Mouse (Mus musculus) forebrain, embryonic 13.5 days (tissue): ENCODE measurements at regions not wholly inside any gene's neighbourhood (a gene's known extent, or its start where the extent isn't known, plus 50 kb on each side); places are given as distances from the start of the nearest gene placed in this dataset.

ENCODE experiments used
- ATAC-seq: fragments of 200-750 bp; cut with Nextera tagmentation; 2 replicates; pipeline ENCODE4 v1.8.0; 2017
- H3K27ac ChIP-seq: fragments of 300-500 bp; sonication (generic); 2 replicates; pipeline ENCODE4 v1.5.1; 2015; ENCODE audit warnings: inconsistent platforms, mild to moderate bottlenecking, moderate library complexity
- H3K27me3 ChIP-seq: fragments of 300-500 bp; sonication (generic); 2 replicates; pipeline ENCODE4 v1.6.1; 2015; ENCODE audit warnings: mild to moderate bottlenecking, inconsistent platforms
- H3K36me3 ChIP-seq: fragments of 300-500 bp; sonication (generic); 2 replicates; pipeline ENCODE4 v1.6.1; 2015; ENCODE audit warnings: mild to moderate bottlenecking, inconsistent platforms; ENCODE audit not compliant: poor library complexity, severe bottlenecking
- H3K4me1 ChIP-seq: fragments of 300-500 bp; sonication (generic); 2 replicates; pipeline ENCODE4 v1.6.1; 2015; ENCODE audit warnings: inconsistent platforms
- H3K4me2 ChIP-seq: fragments of 300-500 bp; sonication (generic); 2 replicates; pipeline ENCODE4 v1.6.1; 2015; ENCODE audit warnings: inconsistent platforms, mild to moderate bottlenecking, moderate library complexity
- H3K4me3 ChIP-seq: fragments of 300-500 bp; sonication (generic); 2 replicates; pipeline ENCODE4 v1.5.1; 2015; ENCODE audit warnings: mild to moderate bottlenecking, inconsistent platforms
- H3K9ac ChIP-seq: fragments of 300-500 bp; sonication (generic); 2 replicates; pipeline ENCODE4 v1.6.1; 2015; ENCODE audit warnings: mild to moderate bottlenecking, inconsistent platforms
- H3K9me3 ChIP-seq: fragments of 300-500 bp; sonication (generic); replicated peaks from 2 replicates; pipeline ENCODE4 v1.6.1; 2016; ENCODE audit warnings: inconsistent platforms
- WGBS: fragments of 180-500 bp; shearing (Covaris S2); methylation state at CpG from one replicate; pipeline ENCODE4 v1.1.7; 2015; 5-methylcytosine and 5-hydroxymethylcytosine counted together

DNA sequence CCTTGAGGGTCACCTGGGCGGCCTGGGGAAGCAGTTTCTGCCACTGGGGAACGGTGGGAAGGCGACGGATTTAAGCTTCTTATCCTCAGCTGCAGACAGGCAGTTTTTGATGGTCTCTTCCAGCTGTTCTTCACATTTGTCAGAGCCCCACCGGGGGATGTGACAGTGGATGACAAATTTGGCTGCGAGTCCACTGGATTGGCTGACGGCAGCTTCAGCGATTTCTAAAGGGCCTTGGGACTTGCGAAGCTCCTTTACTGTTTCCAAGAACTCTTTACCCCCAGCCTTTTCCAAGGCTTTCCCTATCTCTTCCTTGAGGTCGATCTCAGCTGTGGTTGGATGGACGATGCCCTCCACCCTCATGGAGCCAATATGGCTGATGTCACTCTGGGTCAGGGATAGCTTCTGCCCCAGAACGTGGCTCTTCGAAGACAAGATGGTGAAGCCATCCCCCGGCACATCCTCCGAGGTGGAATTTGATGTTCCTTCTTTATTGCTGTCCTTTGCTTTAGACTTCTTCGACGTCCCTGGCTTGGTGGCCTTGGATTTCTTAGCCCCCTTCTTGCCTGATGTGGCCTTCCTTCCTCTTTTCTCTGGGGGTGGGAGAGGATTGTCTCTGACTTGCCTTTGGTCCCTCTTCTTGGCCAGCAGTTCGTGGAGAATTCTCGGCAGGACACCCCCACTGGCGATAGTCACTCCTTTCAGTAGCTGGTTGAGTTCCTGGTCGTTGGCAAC lies 1295.7 kb upstream of the A1bg start:
- whole genome bisulfite sequencing: 93% methylated on average over 21 of the region's 21 CpGs
- no peak overlapping the region for H3K27ac ChIP-seq
- no peaks in the 10 kb centered on the region for H3K27me3 ChIP-seq
- H3K36me3 ChIP-seq: no peaks in the 10 kb centered on the region
- H3K4me1 ChIP-seq: no peaks in the 10 kb centered on the region
- H3K9me3 ChIP-seq: no peaks in the 10 kb centered on the region
- no peak overlapping the region for H3K4me3 ChIP-seq
- ATAC-seq: no peak
- no peak overlapping the region for H3K4me2 ChIP-seq
- H3K9ac ChIP-seq: no peak overlapping the region

DNA sequence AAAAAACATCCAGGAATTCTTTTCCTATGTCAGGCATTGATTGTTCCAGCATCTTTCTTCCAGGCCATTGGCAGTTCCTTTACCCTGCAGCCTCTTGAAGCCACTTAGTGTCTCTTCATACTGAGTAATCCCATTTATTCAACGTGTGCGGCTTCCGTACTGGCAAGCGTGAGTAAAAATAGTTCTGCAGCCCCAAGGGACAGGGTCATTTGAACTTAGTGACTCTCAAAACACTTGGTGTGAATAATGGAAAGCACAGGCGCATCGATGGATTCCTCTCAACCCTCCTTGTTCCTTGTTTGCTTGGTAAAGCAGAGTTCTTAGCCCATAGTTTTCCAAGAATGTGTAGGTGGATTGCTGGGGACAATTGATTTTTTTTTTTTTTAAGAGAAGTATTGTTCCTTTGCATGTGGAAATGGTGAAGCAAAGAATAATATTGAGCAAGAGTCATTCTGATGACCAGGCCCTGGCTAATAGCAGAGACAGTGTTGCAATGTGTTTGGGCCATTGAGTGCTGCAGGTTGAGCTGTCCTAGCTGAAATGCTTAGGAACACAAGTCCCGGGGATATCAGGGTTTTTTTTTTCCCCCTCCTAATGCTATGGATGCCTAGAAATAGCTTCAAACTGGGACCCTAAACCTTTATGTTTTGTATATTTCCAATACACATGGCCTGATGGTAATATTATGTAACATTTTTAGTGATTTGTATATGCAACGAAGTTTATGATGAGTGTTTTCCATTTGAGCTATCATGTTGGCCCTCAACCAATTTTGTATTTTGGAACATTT lies 1294.1 kb upstream of the A1bg start:
- Histone ChIP-seq H3K27me3 (no peaks in the 10 kb centered on the region), H3K9me3 (no peaks in the 10 kb centered on the region), H3K4me2 (no peak overlapping the region), H3K36me3 (no peaks in the 10 kb centered on the region), H3K4me1 (no peaks in the 10 kb centered on the region), H3K27ac (no peak overlapping the region), H3K9ac (no peak overlapping the region), H3K4me3 (no peak overlapping the region)
- WGBS: 60% methylated on average over 8 of the region's 8 CpGs
- ATAC-seq: no peak

DNA sequence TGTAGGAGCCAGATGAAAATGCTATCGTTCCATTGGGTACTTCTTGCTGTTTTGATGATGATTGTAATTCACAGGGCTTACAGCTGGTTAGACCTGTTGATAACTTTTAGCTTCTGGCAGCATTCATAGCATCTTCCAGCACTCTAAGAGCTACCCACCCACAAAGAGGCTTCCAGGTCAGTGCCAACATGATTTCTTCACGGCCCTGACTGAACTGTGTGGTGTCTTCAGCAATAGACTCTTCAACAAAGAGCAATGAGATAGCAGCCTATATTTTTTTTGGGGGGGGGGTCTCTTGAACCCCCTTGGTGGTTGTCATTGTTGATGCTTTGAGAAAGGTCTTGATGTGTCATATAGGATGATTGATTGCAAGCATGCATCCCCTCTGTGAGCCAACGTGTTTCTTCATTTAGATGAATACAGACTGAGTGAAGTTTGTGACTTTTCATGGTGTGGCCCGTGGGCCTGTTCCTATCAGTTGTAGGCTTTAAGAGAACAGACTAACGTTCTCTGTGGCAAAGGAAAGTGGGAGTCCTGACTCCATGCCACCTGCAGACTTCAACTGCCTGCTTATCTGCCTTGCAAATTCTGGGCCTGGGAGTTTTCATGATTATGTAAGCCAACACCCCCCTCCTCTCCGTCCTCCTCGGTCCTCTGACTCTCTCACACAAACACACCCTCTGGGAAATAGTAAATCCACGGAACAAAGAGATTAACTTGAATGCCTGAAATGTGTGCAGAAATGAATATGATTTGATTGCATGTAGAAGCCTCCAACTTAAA lies 1293.0 kb upstream of the A1bg start:
- Histone ChIP-seq H3K36me3 (no peaks in the 10 kb centered on the region), H3K9ac (no peak overlapping the region), H3K4me3 (no peak overlapping the region), H3K9me3 (no peaks in the 10 kb centered on the region), H3K27me3 (no peaks in the 10 kb centered on the region), H3K4me1 (no peaks in the 10 kb centered on the region), H3K4me2 (no peak overlapping the region), H3K27ac (no peak overlapping the region)
- 63% methylated on average over 8 of the region's 8 CpGs for WGBS
- ATAC-seq: no peak

DNA sequence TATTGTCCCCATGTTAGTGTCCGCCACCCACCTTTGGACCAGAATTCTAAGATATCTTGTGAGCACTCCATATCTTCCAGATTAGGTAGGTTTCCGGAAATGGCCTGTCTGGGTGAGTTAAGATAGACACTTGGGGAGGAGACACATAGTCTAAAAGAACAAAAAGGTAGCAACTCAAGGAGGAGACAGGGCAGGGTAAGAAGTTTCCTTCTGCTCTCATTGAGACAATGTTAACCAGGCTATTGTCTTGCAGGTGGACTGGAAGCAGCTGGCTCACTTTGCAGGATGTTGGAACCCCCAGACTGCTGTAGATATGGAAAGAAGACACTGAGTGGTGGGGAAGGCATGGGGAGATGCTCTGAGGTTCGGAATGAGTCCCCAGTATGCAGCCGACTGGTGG lies 1291.5 kb upstream of the A1bg start:
- H3K4me3 ChIP-seq: no peak overlapping the region
- no peaks in the 10 kb centered on the region for H3K9me3 ChIP-seq
- no peak overlapping the region for H3K27ac ChIP-seq
- no peaks in the 10 kb centered on the region for H3K4me1 ChIP-seq
- H3K36me3 ChIP-seq: no peaks in the 10 kb centered on the region
- 92% methylated on average over 4 of the region's 4 CpGs for WGBS
- no peaks in the 10 kb centered on the region for H3K27me3 ChIP-seq
- ATAC-seq: no peak
- H3K4me2 ChIP-seq: no peak overlapping the region
- H3K9ac ChIP-seq: no peak overlapping the region

DNA sequence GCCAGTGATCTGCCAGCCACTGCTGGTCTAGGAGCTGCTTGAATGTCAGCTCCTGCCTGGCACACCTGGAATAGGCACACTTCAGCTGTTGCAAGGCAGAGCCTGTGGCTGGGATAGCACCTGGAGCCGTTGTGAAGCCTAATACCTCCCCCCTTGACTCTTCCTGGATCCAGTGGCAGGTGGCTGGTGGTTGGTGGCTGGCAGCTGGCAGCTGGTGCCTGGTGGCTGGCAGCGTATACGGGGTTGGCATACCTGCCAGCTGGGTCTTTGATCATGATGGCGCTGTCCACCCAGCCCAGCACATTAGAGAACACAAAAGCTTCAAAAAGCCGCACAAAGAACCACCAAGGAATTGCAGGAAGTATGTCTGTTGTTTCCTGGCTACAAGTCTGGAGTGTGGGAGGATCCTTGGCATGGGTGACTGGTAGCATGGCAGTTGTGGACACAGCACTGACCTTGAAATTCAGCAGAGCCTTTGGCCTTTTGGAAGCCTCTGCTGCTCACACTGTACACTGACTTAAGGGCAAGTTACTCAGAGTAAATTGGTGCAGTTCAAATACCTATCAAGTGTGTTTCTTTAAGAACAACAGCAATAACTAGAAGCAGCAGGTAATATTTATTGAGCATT lies 1289.6 kb upstream of the A1bg start:
- Histone ChIP-seq H3K4me1 (no peaks in the 10 kb centered on the region), H3K4me2 (no peak overlapping the region), H3K27ac (no peak overlapping the region), H3K4me3 (no peak overlapping the region), H3K36me3 (no peaks in the 10 kb centered on the region), H3K27me3 (no peaks in the 10 kb centered on the region), H3K9me3 (no peaks in the 10 kb centered on the region), H3K9ac (no peak overlapping the region)
- ATAC-seq: 0 out of 2 replicates have a peak, but pooled peaks have one; percentile 19
- 76% methylated on average over 5 of the region's 5 CpGs for WGBS

DNA sequence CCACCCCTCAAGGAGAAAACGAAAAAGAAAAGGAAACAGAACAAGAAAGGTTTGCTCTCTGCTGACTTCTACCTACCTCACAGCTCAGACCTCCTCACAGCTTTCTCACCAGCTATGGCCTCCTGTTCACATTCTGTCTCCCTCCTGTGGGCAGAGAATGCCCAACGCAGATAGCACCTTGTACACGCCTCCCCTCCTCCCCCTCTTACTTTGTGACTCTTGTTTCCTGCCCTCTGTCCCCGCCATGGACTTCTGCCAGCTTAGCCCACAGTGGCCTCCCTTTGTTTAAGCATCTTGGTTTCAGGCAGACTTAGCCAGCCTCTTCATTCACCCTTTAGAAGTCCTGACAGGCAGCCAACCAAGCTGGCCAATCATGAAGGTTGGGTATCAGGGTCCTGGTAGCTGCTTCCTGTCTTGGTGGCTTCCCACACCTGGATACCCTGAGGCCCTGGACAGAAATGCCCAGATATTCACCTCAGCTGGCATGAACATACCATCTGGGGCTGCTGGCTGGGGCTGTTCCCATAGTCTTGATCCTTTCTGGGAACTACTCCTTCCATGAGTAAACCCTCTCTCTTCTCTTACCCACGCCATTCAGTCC lies 1287.2 kb upstream of the A1bg start:
- 63% methylated on average over 5 of the region's 5 CpGs for WGBS
- no peak overlapping the region for H3K27ac ChIP-seq
- H3K4me3 ChIP-seq: no peak overlapping the region
- no peaks in the 10 kb centered on the region for H3K27me3 ChIP-seq
- ATAC-seq: no peak
- no peak overlapping the region for H3K4me2 ChIP-seq
- peaks cover 4% of the 10 kb centered on the region; the same call in 1 of the 2 replicates for H3K4me1 ChIP-seq
- no peaks in the 10 kb centered on the region for H3K9me3 ChIP-seq
- no peak overlapping the region for H3K9ac ChIP-seq
- H3K36me3 ChIP-seq: no peaks in the 10 kb centered on the region

DNA sequence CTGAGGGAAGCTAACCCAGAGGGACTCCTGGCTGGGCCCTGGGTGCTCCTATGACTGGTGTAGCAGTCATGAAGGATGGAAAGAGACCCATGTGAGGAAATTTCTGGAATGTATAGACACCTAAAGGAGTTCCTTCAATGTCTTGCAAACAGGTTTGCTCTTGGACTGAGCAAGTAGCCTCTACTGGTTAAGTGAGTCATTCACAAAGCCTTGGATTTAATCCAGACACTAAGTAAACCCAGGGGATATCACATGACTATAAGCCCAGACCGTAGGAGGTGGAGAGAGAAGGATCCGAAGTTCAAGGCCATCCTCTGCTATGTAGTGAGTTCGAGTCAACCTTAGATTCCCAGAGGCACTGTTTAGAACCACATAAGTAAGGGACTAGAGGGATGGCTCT lies 1286.5 kb upstream of the A1bg start:
- 93% methylated on average over 3 of the region's 3 CpGs for WGBS
- Histone ChIP-seq H3K36me3 (no peaks in the 10 kb centered on the region), H3K27ac (no peak overlapping the region), H3K9ac (no peak overlapping the region), H3K4me3 (no peak overlapping the region), H3K27me3 (no peaks in the 10 kb centered on the region), H3K9me3 (no peaks in the 10 kb centered on the region), H3K4me2 (no peak overlapping the region), H3K4me1 (peaks cover 4% of the 10 kb centered on the region; the same call in 1 of the 2 replicates)
- no peak for ATAC-seq

DNA sequence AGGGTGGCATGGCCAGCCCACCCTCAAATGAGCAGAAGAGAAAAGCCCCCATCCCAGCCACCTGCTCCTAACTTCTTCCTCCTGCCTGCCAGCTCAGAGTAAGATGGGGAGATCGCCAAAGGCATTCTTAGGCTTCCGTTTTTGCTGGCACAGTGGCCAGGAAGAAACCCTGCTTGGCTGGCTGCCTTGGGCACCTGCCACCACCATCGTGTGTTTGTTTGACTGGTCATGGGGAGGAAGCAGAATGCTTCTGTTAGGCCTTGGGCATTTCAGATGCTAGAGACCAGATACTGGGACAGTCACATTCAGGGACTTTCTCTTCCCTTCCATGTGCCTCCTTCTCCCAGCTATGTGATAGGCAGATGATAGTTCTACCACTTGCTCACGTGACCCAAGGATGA lies 1283.7 kb upstream of the A1bg start:
- peak; percentile 57; the same call in 1 of the 2 replicates for ATAC-seq
- no peak overlapping the region for H3K4me3 ChIP-seq
- H3K36me3 ChIP-seq: no peaks in the 10 kb centered on the region
- no peak overlapping the region for H3K27ac ChIP-seq
- no peak overlapping the region for H3K4me2 ChIP-seq
- no peaks in the 10 kb centered on the region for H3K9me3 ChIP-seq
- H3K27me3 ChIP-seq: no peaks in the 10 kb centered on the region
- H3K9ac ChIP-seq: no peak overlapping the region
- peaks cover 4% of the 10 kb centered on the region; the same call in 1 of the 2 replicates for H3K4me1 ChIP-seq
- 62% methylated on average over 4 of the region's 4 CpGs for WGBS

DNA sequence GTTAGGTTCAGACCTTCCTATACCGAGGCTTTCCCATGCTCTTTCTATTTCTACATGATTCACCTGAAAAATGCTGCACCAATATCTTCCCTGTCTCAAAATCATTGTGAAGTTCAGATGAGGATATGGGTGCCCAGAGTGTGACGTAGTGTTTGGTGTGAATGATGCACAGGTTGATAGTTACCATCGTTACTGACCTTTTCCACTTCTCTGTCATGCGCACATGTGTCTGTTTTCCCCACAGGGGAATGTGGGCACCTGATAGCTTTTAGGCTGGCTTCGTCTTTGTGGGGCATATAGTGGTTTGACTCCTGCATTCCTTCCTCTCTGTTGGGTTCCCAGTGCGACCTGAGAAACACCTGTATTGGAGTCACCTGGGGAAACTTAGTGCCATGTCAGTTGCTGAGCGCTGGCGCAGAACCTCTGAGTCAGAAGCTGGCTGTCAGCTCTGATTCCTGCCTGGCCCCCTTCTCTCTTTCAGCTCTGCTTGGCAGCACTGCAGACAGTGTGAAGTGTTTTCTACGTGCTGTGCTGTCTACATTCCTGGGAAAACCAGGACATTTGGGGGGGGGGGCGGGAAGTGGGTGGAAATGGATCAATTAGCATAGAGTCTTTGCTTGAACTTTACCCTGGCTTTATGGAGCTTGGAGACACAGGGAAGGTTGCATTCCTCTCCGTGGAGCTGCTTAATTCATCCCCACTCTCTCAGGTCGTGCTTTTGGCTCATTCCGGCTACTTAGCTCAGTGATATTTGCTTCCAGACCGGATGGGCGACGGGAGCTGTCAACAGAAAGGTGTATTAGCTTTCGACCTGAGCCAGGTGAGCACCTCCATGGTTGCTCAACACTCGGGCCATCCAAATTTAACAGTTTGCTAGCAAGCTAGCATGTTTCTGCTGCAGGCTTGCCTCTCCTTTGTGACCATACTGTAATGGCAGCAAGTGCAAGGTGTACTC lies 1281.4 kb upstream of the A1bg start:
- Histone ChIP-seq H3K4me2 (no peak overlapping the region), H3K27ac (no peak overlapping the region), H3K4me3 (no peak overlapping the region), H3K9ac (no peak overlapping the region), H3K27me3 (no peaks in the 10 kb centered on the region), H3K4me1 (peaks cover 4% of the 10 kb centered on the region; the same call in 1 of the 2 replicates), H3K9me3 (no peaks in the 10 kb centered on the region), H3K36me3 (no peaks in the 10 kb centered on the region)
- 78% methylated on average over 18 of the region's 18 CpGs for WGBS
- peak; percentile 55; the same call in 1 of the 2 replicates for ATAC-seq

DNA sequence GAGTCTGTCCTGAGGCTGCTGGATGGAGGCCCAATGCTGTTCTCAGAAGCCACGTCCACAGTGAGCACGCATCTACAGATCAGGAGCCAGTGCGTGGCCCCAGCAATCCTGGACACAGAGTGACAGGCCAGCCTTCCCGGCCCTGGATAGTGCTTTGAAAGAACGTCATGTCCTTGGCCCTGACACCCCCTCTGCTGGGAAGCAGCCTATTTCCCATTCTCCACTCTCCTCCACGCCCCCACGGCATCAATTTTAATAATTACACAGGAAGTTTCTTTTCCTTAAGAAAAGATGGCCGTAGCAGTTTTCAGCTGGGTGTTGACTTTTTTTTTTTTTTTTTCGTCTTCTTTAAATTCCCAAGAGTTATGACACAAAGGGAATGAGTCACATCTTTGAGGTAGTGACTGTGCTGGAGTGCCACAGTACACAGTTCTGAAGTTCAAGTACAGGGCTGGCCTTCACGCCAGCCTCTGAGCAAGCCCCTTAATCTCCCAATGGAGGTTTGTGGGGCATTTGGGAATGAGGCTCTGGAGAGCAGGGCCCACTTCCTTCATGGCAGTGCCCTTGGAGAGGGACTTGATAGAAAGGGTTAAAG lies 1280.1 kb upstream of the A1bg start:
- Histone ChIP-seq H3K36me3 (no peaks in the 10 kb centered on the region), H3K27me3 (no peaks in the 10 kb centered on the region), H3K27ac (no peak overlapping the region), H3K4me1 (peaks cover 4% of the 10 kb centered on the region; the same call in 1 of the 2 replicates), H3K9me3 (no peaks in the 10 kb centered on the region), H3K4me3 (no peak overlapping the region), H3K4me2 (no peak overlapping the region), H3K9ac (no peak overlapping the region)
- 89% methylated on average over 10 of the region's 10 CpGs for WGBS
- no peak for ATAC-seq
